Mouse (Mus musculus) NIH3T3 (cell line): ENCODE results near the gene Fancg.
"Not testable (repeated sequence)": the region's sequence is repeated elsewhere in the genome, so short reads cannot be mapped to it uniquely, and the experiment has no call there.

Experiments used
- DNase-seq: peaks from one replicate; pipeline ENCODE4 v3.0.0-alpha.2; 2012; ENCODE audit warnings: low read depth

Fancg gene

DNA sequence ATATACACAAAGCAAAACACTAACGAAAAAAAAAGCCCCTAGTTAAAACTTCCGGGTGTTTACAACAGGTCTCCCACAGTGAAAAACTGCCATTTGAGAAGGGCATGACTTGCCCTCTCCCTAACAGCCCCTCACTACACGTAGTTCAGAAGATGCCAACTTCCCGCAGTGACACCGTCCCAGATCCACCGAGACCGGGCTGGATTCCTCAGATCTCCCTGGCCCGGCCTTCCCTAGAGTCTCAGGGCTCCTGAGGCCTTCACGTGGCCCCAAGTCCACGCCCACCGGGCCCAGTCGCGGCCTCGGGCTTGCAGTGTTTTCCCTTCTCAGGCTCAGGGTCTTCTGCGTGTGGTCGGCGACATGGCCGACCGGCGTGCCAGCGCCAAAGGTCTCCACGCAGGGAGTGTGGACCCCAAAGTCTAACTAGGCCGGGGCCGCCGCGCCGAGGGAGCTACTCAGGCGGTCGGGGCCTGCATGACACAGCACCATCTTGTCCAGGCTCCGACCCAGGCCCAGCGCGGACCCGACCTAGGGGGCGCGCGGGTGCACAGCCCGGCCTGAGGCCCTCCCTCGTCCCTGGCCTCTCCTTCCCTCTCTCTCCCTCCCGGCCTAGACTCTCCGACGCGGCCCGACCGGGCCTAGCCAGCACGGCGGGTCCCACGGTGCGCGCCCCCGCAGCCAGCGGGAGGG lies 10.7 kb downstream of the Fancg start:
- peak; percentile 79 for DNase-seq

DNA sequence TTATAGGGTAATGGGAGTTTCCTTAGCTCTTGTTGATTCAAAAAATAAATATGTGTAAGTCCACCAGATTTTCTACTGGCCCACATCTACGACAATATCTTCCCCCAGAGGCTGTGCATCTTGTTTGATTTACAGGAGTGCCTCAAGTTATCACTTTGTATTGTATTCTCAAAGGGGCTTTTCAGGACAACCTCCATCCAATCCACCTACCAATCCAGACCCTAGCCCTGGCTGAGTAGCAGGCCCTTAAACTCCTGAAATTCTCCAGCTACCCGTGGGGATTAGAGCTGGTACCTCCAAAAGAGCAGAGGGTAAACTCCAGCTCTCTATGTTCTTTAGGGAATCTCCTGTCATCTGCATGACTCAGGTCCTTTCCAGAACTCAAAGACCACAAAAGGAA lies 12.3 kb downstream of the Fancg start:
- no peak for DNase-seq

DNA sequence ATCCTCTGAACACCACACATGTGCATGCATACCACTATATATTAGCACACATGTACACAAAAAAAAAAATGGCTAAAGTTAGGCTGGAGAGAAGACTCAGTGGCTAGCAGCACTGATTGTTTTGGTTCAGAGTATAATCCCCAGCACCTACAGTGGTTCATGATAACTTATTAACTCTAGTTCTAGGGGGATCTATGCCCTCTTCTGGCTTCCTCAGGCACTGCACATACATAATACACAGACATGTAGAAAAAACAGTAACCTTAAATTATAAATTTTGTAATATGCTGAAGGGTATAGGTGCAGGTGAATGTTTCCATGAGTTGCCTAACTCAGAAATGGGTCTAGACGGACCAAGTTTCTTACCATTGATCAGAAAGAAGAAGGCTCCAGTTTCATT lies 22.0 kb downstream of the Fancg start:
- DNase-seq, result peak; percentile 25

DNA sequence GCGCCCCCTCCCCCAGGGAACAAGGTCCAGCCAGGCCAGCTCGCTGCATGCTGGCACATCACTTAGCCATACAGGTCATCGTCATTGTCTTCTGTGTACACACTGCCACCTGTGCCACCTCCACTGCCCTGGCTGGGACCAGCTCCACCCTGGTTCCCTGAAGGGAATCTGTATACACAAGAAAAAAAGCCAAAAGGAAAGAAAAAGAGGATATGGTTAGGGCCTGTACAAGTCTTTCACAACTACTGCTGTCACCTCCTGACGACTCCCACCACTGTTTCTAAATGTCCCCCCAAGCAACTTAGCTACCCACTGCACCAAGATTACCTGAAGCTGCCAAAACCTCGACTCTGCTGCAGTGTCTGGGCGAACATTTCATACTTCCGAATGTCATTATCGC lies 29.8 kb downstream of the Fancg start:
- DNase-seq, result not testable (repeated sequence)

DNA sequence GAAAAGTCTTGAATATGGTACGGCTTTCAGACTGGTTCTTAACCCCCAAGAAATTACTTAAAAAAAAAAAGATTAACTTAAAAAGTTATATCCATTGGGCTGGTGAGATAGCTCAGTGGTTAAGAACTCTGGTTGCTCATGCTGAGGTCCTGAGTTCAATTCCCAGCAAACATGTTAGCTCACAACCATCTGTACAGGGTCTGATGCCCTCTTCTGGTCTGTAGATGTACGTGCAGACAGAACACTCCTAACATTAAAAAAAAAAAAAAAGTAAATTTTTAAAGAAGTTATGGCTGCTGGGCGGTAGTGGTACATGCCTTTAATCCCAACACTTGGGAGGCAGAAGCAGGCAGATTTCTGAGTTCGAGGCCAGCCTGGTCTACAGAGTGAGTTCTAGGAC lies 32.2 kb downstream of the Fancg start:
- DNase-seq, result peak; percentile 22

DNA sequence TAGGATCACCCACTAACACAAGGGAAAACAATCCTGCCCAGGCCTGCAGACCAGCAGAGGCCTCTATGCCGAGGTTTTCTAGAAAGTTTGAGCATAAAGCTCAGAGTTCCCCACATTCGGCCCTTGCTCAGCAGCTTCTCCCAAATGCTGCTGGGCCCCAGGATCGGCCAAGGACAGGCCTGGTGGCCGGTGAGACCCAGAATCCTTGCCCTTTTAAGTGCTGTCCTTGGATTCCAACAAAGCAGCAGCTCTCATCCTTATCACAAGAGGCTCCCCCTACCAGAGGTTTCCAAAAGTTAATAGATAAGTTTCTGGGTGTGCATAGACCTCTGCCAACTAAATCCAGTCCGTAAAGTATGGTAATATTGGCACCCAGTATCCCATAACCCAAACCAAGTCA lies 36.4 kb downstream of the Fancg start:
- DNase-seq, result no peak

DNA sequence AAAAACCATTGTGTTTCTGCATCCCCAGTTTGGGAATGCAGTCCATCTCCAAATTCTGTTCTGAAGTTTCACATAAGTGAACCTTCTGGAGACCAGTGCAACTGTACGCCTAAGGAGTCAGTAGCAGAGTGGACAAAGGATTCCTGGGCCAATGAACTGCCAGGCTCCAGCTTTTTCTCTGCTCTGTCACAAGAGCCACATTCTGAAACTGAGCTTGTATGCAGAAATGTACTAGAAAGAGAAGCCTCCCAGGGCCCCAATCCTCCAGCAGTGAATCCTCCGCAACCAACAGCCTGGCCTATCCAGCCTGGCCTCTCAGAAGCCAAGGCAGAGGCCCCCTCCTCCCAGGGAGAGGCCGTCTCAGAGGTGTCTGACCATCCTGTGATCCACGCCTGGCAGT lies 37.4 kb downstream of the Fancg start:
- DNase-seq, result no peak

DNA sequence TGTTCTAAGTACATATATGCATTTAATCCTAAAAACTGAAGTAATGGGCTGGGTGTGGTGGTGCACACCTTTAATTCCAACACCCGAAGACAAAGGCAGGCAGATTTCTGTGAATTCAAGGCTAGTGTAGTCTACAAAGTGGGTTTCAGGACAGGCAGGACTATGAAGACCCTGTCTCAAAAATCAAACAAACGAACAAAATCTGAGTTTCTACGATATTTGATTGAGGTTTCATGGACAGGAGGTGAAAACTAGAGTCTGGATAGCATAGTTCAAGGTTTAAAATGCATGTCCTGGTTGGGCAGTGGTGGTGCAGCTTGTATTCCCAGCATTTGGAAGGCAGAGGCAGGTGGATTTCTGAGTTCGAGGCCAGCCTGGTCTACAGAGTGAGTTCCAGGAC lies 41.0 kb downstream of the Fancg start, which contains the start of gene 1700022I11Rik:
Gene 1700022I11Rik, plus strand, starts transcription at position 301 of the 400 bp plus-strand sequence.
- DNase-seq, result no peak

DNA sequence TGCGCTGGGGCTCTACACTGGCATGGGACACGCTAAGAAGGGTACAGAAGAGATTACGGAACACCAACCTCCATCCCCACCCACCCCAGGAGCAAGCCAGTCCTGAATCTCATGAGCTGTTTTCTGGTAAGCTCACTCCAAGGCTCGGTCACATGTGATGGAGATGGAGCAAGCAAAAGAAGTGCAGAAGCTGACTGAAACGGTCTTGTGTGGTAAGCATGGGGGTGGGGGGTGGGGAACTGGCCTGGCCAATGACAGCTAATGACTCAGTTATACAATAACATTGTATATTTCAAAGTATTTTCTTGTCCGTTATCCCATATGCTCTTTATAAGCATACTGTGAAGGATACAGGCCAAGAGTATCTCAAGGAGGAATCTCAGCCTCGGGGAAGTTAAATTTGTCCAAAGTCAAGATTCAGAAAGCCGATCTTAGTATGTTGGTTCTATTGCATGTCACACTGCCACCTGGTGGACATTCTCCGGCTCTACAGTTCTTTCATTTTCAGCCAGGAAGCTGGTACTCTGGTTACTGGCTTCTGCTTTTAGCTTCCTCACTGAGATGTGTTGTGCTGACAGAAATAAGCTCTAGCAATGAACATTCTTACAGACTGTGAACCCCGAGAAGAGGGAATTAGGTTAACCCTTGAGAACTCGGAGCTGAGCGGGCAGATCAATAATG lies 45.1 kb downstream of the Fancg start:
- DNase-seq, result peak; percentile 85

DNA sequence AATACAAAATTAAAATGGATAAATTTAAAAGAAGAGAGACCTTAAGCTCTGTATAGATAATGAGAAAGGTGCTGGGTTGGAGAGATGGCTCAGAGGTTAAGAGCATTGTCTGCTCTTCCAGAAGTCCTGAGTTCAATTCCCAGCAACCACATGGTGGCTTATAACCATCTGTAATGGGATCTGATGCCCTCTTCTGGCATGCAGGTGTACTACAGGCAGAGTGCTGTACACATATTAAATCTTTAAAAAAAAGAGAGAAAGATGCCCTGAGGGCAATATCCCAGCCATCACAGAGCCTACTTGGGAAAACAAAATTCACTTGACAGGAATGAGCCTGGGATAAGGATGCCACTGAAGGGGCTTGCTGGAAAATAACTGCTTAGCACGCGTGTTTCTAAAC lies 46.8 kb downstream of the Fancg start:
- DNase-seq, result no peak

DNA sequence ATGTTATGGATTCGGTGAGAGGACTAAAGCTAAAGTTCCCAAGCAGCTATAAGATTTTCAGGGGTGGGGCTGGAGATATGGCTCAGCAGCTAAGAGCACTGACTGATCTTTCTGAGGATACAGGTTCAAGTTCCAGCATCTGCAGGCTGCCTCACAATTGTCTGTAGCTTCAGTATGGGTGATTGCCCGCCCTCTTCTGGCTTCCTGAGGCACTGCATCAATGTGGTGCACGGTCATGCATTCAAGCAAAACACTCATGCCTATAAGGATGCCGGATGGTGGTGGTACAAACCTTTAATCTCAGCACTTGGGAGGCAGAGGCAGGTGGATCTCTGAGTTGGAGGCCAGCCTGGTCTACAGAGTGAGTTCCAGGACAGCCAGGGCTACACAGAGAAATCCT lies 48.7 kb downstream of the Fancg start:
- DNase-seq, result peak; percentile 65

DNA sequence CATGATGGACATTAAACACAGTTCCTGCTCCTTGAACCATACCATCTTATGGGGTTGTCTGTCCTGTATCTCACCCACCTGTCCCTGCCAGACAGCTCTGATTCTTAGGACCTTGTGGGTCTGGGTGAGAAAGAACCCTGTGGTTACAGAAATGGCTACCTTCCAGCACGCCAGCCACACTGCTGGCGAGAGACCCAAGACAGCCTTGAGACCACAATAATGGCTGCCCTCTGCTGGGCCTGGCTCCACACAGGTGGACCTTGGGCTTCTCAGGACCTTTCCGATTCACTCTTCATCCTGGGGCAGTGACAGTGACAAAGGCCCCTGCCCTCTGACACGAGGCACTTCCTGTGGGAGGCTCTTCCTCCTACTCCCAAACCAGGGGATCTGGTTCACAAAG lies 50.9 kb downstream of the Fancg start:
- no peak for DNase-seq

DNA sequence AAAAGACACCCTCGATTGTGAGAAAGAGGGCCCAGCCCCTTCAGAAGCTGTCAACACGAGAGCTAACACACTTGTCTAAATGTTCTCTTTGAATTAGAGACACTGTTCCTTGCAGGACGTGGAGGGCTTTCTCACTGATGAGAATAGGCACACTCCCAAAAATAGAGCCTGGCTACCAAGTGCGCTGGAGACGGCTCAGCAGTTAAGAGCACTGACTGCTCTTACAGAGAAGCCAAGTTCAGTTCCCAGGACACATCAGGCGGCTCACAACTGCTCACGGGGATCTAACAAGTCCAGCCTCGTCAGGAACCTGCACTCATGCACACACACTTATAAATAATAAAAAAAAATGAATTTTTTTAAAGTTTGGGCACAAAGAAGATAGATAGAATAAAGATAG lies 51.4 kb downstream of the Fancg start:
- no peak for DNase-seq

DNA sequence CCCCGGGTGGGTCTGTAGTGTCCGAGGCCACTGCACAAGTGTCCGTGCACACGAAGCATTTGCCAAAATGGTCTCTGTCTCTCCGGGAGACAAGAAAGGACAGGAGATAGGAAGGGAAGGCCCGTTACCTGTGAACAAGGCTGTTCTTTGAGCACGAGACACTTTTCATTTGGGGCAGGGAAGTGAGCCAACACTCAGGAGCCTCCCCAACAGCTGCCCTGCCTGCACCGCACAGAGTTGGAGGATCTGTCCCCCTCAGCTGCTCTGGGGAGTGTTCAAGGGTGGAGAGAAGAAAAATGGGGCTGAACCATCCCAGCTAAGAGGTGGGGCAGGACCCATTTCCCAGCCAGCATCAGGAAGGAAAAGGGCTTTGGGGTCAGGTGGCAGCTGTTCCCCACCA lies 52.3 kb downstream of the Fancg start:
- DNase-seq, result no peak

DNA sequence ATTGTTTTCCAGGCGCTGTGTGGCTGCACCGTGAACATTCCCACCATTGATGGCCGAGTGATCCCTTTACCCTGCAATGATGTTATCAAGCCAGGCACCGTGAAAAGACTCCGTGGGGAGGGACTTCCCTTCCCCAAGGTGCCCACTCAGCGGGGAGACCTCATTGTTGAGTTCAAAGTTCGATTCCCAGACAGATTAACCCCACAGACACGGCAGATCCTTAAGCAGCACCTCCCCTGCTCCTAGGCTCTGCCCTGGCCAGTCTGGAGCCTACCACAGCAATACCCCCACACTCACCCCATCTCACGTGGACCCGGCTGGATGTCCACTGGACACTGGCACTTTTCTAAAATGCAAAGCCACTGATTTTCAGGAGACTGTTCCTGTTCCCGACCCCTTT lies 53.0 kb downstream of the Fancg start:
- no peak for DNase-seq

DNA sequence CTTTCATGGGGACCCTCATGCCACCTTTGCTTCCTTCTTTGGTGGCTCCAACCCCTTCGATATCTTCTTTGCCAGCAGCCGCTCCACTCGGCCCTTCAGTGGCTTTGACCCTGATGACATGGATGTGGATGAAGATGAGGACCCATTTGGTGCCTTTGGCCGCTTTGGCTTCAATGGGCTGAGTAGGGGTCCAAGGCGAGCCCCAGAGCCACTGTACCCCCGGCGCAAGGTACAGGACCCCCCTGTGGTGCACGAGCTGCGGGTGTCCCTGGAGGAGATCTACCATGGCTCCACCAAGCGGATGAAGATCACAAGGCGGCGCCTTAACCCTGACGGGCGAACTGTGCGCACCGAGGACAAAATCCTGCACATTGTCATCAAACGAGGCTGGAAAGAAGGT lies 53.7 kb downstream of the Fancg start:
- no peak for DNase-seq

DNA sequence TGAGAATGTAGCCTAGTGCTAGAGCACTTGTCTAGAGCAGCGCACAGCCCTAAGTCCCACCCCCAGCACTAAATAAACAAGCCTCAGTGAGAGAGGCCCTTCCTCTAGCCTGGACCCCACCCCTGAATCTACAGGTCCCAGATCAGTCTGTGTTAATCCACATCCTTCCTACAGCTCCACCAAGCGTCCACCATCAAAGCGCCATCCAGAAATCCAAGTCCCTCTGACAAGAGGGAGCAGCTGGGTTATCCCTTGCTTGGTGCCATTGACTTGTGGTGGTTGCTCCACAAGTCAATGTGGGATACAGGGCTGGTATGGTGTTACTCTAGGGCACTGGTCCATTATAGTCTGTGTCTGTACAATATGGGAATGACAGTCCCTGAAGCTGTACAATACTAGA lies 55.1 kb downstream of the Fancg start:
- no peak for DNase-seq

DNA sequence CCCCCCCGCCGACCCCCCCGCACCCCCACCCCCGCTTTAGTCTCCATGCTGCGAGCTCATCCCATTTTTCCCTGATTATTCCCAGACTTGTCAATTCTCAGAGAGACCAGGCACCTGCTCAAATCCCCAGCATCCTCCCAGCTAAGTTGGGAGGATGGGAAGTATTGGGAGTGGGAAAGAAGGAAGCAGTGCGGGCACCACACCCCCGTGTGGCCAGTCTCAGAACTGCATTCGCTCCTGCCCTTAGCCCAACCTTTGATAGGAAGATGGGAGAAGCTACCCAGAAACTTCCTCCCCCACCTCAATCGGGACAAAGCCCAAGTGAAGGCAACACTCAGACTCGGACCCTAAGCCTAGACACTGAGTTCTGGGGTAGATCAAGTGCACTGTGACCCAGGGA lies 56.0 kb downstream of the Fancg start:
- DNase-seq, result peak; percentile 76

DNA sequence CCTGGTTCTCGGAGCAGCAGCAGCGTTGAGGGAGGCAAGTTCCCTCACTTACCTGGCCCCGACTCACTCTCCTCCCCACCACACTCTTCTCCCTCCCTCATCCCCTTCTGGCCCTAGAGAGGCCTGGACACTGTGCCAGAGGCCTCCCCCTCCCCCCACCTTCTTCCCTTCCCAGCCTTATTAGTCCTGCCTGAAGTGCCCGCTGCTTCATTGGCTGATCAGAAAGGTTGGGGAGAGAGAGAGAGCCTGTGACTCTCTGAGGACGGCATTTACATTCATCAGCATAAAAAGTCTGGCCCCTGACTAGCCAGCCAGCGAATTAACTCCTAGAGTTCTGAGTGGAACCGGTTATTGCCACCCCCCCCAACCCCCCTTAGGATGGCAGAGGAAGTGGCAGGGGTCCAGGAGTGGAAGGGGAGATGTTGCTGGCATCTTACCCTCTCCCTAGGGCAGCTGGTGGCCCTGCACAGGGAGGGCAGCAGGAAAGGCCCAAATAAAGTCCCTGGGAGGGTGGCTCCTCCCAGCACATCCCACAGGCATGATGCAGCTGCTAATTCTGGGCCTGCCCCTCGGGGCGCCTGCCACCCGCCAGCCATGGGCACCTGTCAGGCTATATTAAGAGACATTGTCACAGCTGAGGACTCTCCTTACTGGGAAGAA lies 56.7 kb downstream of the Fancg start:
- no peak for DNase-seq

DNA sequence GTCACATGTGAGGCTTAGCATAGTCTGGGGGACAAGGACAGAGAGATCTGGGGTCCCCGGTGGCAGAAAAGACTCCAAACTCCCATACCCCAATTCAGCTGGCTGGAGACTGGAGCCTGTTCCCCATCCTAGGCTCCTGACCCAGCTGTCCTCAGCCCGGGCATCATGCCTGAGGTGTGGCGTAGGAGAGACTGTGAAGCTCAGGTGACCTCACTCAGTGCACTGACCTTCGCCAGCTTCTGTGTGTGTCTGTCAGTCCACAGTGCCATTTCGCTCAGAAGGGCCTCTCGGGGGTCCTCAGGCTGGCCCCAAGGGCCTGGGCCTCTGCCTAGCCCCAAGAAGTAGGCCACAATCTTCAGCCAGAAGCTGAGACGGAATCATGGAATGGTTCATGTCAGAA lies 57.7 kb downstream of the Fancg start:
- no peak for DNase-seq
